Mouse (Mus musculus) hindbrain, embryonic 14.5 days (tissue): ENCODE data around the gene Tchp. TPM values are rescaled to one million over a fixed set of nuclear protein-coding genes. Genes with fewer than 3 reads are reported as not detected.
A peak's percentile ranks its signal among the peaks of the same experiment; 100 is the strongest.

Experiments used
- ATAC-seq: fragments of 200-750 bp; cut with Nextera tagmentation; 2 replicates; pipeline ENCODE4 v1.8.0; 2017; ENCODE audit warnings: moderate number of reproducible peaks, mild to moderate bottlenecking, moderate TSS enrichment, moderate library complexity; ENCODE audit not compliant: low FRiP score
- DNase-seq: peaks from one replicate; pipeline ENCODE4 v3.0.0-alpha.2; 2015; ENCODE audit warnings: low spot score
- H3K27ac ChIP-seq: fragments of 300-500 bp; sonication (generic); 2 replicates; pipeline ENCODE4 v1.5.1; 2014; ENCODE audit warnings: mild to moderate bottlenecking, moderate library complexity
- H3K27me3 ChIP-seq: fragments of 300-500 bp; sonication (generic); 2 replicates; pipeline ENCODE4 v1.6.1; 2014; ENCODE audit warnings: mild to moderate bottlenecking, low read length, mixed read lengths; ENCODE audit not compliant: control insufficient read depth, insufficient read depth
- H3K36me3 ChIP-seq: fragments of 300-500 bp; sonication (generic); replicated peaks from 2 replicates; pipeline ENCODE4 v1.6.1; 2014; ENCODE audit not compliant: control insufficient read depth, insufficient read depth
- H3K4me1 ChIP-seq: fragments of 300-500 bp; sonication (generic); replicated peaks from 2 replicates; pipeline ENCODE4 v1.6.1; 2014; ENCODE audit warnings: antibody characterized with exemption, low read length, mixed read lengths; ENCODE audit not compliant: control insufficient read depth, insufficient read depth
- H3K4me2 ChIP-seq: fragments of 300-500 bp; sonication (generic); replicated peaks from 2 replicates; pipeline ENCODE4 v1.6.1; 2014; ENCODE audit warnings: mild to moderate bottlenecking, moderate library complexity
- H3K4me3 ChIP-seq: fragments of 300-500 bp; sonication (generic); replicated peaks from 2 replicates; pipeline ENCODE4 v1.5.1; 2014; ENCODE audit warnings: mild to moderate bottlenecking, low read length
- H3K9ac ChIP-seq: fragments of 300-500 bp; sonication (generic); 2 replicates; pipeline ENCODE4 v1.6.1; 2014
- H3K9me3 ChIP-seq: fragments of 300-500 bp; sonication (generic); 2 replicates; pipeline ENCODE4 v1.6.1; 2016; ENCODE audit warnings: low read length; ENCODE audit not compliant: control insufficient read depth
- WGBS: fragments of 180-500 bp; shearing (Covaris S2); extraction: QIAGEN DNeasy Blood & Tissue Kit; methylation state at CpG from one replicate; pipeline ENCODE4 v1.1.7; 2014; 5-methylcytosine and 5-hydroxymethylcytosine counted together
- polyA plus RNA-seq: library from polyadenylated mRNA; unstranded; fragments of >200 nt; fragmentation: Nextera tagmentation; extraction: Ambion mirVana; gene quantifications from 2 replicates; pipeline ENCODE4 v1.2.1, GENCODE M21; 2014

The Tchp gene
- polyA plus RNA-seq, 1 experiment from 2014 or later: 15.4 TPM

DNA sequence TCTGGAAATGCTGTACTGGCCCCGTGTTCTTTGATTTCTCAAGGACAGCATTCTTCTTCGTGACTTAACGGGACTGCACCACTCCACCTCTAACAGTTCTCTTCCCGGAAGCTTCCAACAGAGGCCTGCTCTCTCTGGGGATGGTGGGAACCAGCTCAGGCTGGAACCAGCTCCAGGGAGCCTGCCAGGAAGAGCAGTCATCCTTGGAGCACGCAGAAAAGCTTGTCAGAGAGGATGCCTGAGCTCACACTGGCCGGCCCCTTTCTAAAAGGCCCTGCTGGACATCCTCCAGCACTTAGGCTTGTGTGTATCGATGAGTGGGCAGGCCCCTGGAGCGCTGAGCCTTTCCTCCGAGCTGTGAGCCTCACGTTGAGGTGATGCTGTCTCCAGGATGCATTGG is 20.6 kb downstream of the Tchp start:
- H3K36me3 ChIP-seq: peaks cover 73% of the 10 kb centered on the region

DNA sequence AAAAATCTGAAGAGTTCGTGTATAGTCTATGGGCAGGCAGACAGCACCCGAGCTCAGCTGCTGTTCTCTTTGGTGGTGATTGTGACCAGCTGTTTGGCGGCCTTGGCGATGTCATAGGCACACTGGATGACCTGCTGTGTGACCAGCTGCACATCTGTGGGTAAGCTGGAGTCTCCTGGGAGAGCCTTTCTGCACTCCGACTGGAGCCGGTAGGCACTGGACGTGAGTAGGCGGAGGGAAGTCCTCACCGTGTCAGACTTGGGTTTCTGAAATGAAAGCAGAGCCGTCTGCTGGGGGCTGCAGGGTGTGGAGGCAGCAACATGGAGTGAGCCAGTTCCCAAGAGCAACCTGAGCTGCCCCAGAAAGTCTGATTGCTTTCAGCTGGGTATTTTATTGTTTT is 22.6 kb downstream of the Tchp start:
- H3K27ac ChIP-seq: no peak overlapping the region
- H3K4me2 ChIP-seq: no peak overlapping the region
- H3K4me1 ChIP-seq: no peaks in the 10 kb centered on the region
- no peak for ATAC-seq
- H3K9me3 ChIP-seq: no peaks in the 10 kb centered on the region
- H3K4me3 ChIP-seq: no peak overlapping the region
- 77% methylated on average over 10 of the region's 10 CpGs for WGBS
- DNase-seq: no peak
- peaks cover 90% of the 10 kb centered on the region for H3K36me3 ChIP-seq
- H3K9ac ChIP-seq: no peak overlapping the region
- no peaks in the 10 kb centered on the region for H3K27me3 ChIP-seq

More for the DNA sequence above, 20.6 kb downstream of the Tchp start:
- DNase-seq: no peak
- ATAC-seq: no peak
- no peaks in the 10 kb centered on the region for H3K9me3 ChIP-seq
- H3K4me2 ChIP-seq: no peak overlapping the region
- H3K9ac ChIP-seq: no peak overlapping the region
- no peaks in the 10 kb centered on the region for H3K27me3 ChIP-seq
- no peak overlapping the region for H3K4me3 ChIP-seq
- no peaks in the 10 kb centered on the region for H3K4me1 ChIP-seq
- WGBS: 91% methylated on average over 10 of the region's 10 CpGs
- no peak overlapping the region for H3K27ac ChIP-seq

DNA sequence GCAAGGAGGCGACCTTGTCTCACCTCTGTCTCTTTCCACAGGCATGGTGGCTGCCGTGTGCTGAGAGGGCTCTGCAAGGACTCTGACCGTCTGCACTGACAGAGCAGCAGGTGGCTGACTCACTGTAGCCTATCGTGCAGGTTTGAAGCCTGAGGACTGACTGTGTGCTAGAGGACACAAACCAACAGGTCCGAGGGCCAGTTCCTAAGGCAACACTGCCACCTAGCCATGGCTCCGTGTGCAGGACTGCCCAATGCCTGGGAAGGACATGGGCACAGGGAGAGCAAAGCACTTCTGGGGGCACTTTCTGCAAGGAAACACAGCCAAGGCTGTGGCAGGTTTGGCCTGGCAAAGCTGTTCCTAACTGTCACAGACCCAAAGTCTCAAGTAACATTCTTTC is 23.9 kb downstream of the Tchp start:
- Histone ChIP-seq H3K9me3 (no peaks in the 10 kb centered on the region), H3K9ac (no peak overlapping the region), H3K27me3 (no peaks in the 10 kb centered on the region), H3K4me1 (no peaks in the 10 kb centered on the region), H3K36me3 (peaks cover 90% of the 10 kb centered on the region), H3K4me2 (no peak overlapping the region), H3K4me3 (no peak overlapping the region), H3K27ac (no peak overlapping the region)
- DNase-seq (no peak), ATAC-seq (no peak)
- WGBS: 65% methylated on average over 6 of the region's 6 CpGs

DNA sequence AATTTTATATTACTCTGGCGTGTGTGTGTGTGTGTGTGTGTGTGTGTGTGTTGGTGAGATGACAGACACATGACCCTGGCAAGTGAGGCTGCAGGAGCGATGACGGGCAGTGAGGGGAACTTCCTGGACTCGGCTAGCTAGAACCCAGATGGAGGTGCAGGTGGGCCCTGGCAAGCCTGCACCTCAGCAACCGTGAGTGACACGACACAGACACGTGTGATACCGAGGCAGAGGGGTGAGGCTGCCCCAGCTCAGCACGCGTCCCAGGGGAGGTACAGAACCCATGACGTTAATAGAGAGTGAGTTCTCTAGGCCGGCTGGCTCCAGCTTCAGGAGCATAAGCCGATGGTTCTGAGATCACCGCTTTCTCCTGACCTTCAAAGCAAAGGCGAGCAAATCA is 24.4 kb downstream of the Tchp start:
- Histone ChIP-seq H3K4me1 (no peaks in the 10 kb centered on the region), H3K9me3 (no peaks in the 10 kb centered on the region), H3K36me3 (peaks cover 94% of the 10 kb centered on the region), H3K27me3 (no peaks in the 10 kb centered on the region), H3K27ac (no peak overlapping the region), H3K4me2 (no peak overlapping the region), H3K4me3 (no peak overlapping the region), H3K9ac (no peak overlapping the region)
- no peak for DNase-seq
- ATAC-seq: no peak
- WGBS: 90% methylated on average over 15 of the region's 15 CpGs

DNA sequence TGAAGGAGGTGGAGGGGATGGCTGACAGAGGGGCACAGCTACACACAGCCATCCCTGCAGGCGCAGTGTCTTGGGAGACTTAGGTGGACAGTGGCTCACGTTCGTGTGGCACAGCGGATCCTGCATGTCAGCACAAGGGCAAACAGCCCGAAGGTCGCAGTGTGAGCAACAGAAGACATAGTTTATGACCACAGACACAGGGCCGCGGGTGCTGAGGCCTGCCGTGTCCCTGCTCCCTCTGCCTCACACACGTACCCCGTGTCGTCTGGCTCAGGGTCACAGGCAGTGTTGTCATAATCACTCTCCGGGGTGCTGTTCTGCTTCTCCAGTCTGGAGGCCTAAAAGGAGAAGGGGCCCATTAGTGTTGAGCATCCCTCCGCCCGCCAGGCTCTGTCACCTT is 26.0 kb downstream of the Tchp start:
- peaks cover 94% of the 10 kb centered on the region for H3K36me3 ChIP-seq
- WGBS: 92% methylated on average over 15 of the region's 15 CpGs
- H3K4me2 ChIP-seq: no peak overlapping the region

DNA sequence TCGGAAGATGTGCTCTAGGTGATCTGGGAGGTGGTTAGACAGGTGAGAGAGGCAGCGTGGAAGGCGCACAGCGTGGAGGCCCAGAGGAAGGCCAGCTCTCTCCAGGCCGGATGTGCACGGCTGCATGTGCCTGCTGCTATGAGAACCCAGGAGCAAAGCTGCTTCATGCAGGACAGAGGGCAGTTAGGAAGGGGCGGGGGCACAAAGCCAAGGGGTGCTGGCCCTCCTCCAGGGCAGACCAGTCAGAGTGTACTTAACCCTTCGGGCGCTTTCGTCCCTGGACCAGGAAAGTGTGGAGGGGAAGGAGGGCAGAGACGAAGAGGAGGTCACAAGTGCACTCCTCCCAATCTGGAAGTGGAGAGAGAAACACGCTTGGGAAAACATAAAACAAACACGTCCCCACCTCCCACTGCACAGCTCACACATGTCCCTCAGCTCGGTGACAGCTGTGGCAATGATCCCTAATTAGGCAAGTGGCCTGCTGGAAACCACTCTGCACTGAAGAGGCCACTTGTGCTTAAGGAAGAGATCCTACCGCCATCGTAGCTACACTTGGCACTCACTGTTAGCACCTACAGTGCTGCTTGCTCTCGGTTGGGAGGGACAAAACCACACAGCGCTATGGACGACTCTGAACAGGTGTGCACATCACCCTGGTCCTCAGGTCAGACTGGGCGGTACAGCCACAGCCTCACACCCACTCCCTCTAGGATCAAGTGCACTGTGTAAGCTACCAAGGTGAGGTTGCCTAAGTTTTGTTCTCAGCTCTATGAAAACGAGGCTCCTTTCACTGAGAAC is 29.7 kb downstream of the Tchp start:
- WGBS: 82% methylated on average over 21 of the region's 21 CpGs
- peaks cover 94% of the 10 kb centered on the region for H3K36me3 ChIP-seq
- H3K4me2 ChIP-seq: no peak overlapping the region
- ATAC-seq (no peak), DNase-seq (no peak)
- H3K9me3 ChIP-seq: no peaks in the 10 kb centered on the region
- no peak overlapping the region for H3K9ac ChIP-seq
- H3K27me3 ChIP-seq: no peaks in the 10 kb centered on the region
- H3K4me3 ChIP-seq: no peak overlapping the region
- no peak overlapping the region for H3K27ac ChIP-seq
- no peaks in the 10 kb centered on the region for H3K4me1 ChIP-seq

More for the DNA sequence above, 26.0 kb downstream of the Tchp start:
- H3K27ac ChIP-seq: no peak overlapping the region
- DNase-seq: no peak
- H3K27me3 ChIP-seq: no peaks in the 10 kb centered on the region
- no peak overlapping the region for H3K4me3 ChIP-seq
- no peaks in the 10 kb centered on the region for H3K4me1 ChIP-seq
- no peak for ATAC-seq
- H3K9me3 ChIP-seq: no peaks in the 10 kb centered on the region
- no peak overlapping the region for H3K9ac ChIP-seq

DNA sequence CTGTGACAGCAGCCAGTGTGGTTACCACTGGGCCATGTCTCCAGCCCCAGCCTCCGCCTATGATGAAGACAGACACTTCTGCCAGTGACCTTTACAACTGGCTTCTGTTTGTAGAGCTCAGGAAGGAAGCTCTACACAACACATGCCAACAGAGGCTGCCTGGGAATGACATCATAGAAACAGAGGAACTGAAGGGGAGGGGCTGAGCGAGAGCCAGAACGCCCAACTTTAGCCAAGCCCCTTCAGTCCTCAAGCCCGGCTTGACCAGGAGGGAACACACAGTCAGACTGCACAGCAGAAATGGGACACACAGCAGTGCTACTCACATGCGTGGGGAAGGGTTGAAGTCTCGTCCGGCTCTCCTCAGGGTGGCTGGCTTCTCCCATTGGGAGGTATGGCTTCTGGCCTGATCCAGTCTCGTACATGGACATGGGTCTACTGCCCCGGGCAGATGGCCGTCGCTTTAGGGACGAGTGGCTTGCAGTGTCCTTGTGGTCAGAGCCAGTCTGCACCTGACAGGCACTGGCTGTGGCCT is 31.2 kb downstream of the Tchp start:
- H3K9me3 ChIP-seq: no peaks in the 10 kb centered on the region
- no peak overlapping the region for H3K4me3 ChIP-seq
- no peak overlapping the region for H3K9ac ChIP-seq
- DNase-seq (no peak), ATAC-seq (no peak)
- H3K27ac ChIP-seq: no peak overlapping the region
- no peaks in the 10 kb centered on the region for H3K27me3 ChIP-seq
- 92% methylated on average over 12 of the region's 12 CpGs for WGBS
- no peaks in the 10 kb centered on the region for H3K4me1 ChIP-seq
- H3K4me2 ChIP-seq: no peak overlapping the region
- H3K36me3 ChIP-seq: peaks cover 94% of the 10 kb centered on the region

DNA sequence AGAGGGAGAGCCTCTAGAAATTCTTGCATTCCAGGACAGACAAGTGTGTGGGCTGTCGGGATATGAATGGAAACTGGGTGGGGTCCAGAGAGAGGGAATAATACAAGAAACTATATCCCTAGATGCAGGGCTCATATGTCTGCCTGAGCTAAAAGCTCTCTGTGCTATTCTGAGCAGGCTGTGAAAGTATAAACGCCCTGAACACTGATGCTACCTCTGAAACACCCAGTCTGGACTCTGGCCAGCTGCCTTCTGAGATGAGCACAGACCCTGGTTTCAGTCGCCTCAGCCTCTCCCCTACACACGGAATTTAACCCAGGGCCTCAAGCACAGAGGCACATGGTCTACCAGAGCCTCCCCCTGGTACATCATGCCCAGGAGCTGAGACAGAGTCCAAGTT is 33.0 kb downstream of the Tchp start:
- 72% methylated on average over 4 of the region's 4 CpGs for WGBS
- no peak overlapping the region for H3K4me2 ChIP-seq
- H3K27ac ChIP-seq: no peak overlapping the region
- no peak overlapping the region for H3K9ac ChIP-seq
- no peaks in the 10 kb centered on the region for H3K4me1 ChIP-seq
- no peak for DNase-seq
- H3K9me3 ChIP-seq: no peaks in the 10 kb centered on the region
- H3K36me3 ChIP-seq: peaks cover 97% of the 10 kb centered on the region
- H3K4me3 ChIP-seq: no peak overlapping the region
- no peaks in the 10 kb centered on the region for H3K27me3 ChIP-seq
- no peak for ATAC-seq

DNA sequence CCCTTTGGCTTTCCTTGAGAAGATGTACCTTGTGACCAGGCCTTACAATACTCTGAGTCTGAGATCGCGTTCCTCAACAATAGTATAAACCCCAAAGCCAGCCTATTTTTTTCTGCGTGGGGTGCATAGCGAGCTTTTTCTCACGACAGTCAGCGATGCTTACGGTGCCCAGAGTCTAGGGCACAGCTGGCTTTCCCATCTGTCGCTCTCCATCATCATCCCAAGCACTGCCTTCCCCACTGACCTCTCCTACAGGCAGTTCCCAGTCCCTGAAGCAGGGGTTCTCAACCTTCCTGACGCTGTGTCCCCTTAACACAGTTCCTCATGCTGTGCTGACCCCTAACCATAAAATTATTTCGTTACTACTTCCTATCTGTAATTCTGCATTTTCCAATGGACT is 35.0 kb downstream of the Tchp start:
- Histone ChIP-seq H3K27ac (0 out of 2 replicates have a peak overlapping the region, but pooled peaks have one; percentile 9), H3K9me3 (no peaks in the 10 kb centered on the region), H3K9ac (no peak overlapping the region), H3K36me3 (peaks cover 98% of the 10 kb centered on the region), H3K4me3 (no peak overlapping the region), H3K4me1 (no peaks in the 10 kb centered on the region), H3K27me3 (no peaks in the 10 kb centered on the region), H3K4me2 (no peak overlapping the region)
- DNase-seq (no peak), ATAC-seq (no peak)
- WGBS: 85% methylated on average over 10 of the region's 10 CpGs
